Mouse (Mus musculus): ENCODE data around the gene Nfatc2ip.

Nfatc2ip gene

GRCm38 (mm10) chr7:126354738-126355614 lies 41.6 kb downstream of the Nfatc2ip start:
- no peak for DNase-seq (ENCODE audit: low spot score)

GRCm38 (mm10) chr7:126353994-126354365 lies 42.6 kb downstream of the Nfatc2ip start:
- DNase-seq (ENCODE audit: low spot score), result no peak

- no peak for DNase-seq (ENCODE audit: low spot score)
Observed at GRCm38 (mm10) chr7:126353251-126353993, 43.1 kb downstream of the Nfatc2ip start.

- DNase-seq (ENCODE audit: low spot score), result no peak
Observed at GRCm38 (mm10) chr7:126351419-126351951, 45.1 kb downstream of the Nfatc2ip start.

GRCm38 (mm10) chr7:126350748-126351418 lies 45.7 kb downstream of the Nfatc2ip start:
- DNase-seq (ENCODE audit: low spot score), result no peak

GRCm38 (mm10) chr7:126348293-126348692 lies 48.2 kb downstream of the Nfatc2ip start:
- DNase-seq (ENCODE audit: low spot score), result no peak

GRCm38 (mm10) chr7:126347098-126347497 lies 49.4 kb downstream of the Nfatc2ip start:
- DNase-seq (ENCODE audit: low spot score), result no peak

GRCm38 (mm10) chr7:126345969-126346368 lies 50.6 kb downstream of the Nfatc2ip start:
- no peak for DNase-seq (ENCODE audit: low spot score)

- no peak for DNase-seq (ENCODE audit: low spot score)
Observed at GRCm38 (mm10) chr7:126345557-126345956, 51.0 kb downstream of the Nfatc2ip start.

- no peak for DNase-seq (ENCODE audit: low spot score)
Observed at GRCm38 (mm10) chr7:126340896-126341295, 55.6 kb downstream of the Nfatc2ip start.

- DNase-seq (ENCODE audit: low spot score), result no peak
Observed at GRCm38 (mm10) chr7:126340206-126340618, 56.3 kb downstream of the Nfatc2ip start.

GRCm38 (mm10) chr7:126339521-126339971 lies 57.0 kb downstream of the Nfatc2ip start:
- no peak for DNase-seq (ENCODE audit: low spot score)

GRCm38 (mm10) chr7:126338906-126339305 lies 57.6 kb downstream of the Nfatc2ip start:
- no peak for DNase-seq (ENCODE audit: low spot score)

- no peak for DNase-seq (ENCODE audit: low spot score)
Observed at GRCm38 (mm10) chr7:126335556-126335955, 61.0 kb downstream of the Nfatc2ip start.

Data from testis, postnatal 14 days (tissue).